Comparison of ENCODE assay signal across 8 mouse cellular contexts in the genomic region with DNA sequence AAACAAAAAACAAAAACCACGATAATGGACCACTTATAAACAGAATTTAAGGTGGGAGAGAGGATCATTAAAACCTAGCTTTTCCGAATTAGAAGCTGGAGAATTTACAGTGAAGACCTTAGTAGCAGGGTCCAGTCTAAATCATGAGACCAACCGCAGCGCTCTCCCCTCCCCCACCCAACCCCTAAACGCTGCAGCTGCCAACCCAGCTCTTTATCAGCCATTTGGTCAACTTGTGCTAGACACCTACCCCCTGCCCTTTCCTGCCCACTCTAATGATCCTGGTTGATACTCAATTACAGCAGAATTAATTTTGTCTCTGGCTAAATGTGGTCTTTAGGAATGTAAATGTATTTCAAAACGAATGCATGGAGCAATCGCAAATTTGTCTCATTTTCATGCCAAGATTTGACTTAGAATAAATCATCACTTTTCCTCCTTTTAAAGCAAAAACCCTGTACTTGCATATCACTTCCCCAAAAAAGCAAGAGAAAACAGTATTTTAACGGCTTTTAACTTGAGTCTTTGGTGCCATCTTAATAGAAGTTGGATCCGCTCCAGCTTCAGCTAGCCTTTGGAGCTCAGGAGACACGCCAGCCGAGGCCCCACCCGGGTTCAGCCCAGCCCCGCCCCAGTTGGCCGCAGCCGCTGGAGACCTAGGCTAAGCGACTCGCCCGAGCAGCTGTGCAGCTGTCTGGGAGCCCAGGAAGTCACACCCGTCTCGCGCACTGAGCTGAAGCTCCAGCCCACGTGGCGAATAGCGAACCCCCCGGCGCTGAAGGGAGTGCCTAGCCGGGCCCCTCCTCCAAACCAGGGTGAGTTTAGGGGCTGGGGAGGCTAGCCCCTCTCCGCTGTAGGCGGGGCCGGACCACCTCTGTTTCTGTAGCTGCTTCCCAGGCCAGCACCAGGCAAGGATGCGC. TPM values are rescaled to one million over a fixed set of nuclear protein-coding genes. Genes with fewer than 3 reads are reported as not detected.
DNase-seq lines count a peak whose midpoint lies in the region; ATAC-seq lines count a peak whose summit lies in the region.

No protein-coding gene starts in this region.

- H3K9ac ChIP-seq in intestine, embryonic 16.5 days (ENCODE audit: low read depth, low read length) = peak overlapping the region; percentile 71
- peak overlapping the region; percentile 79 for H3K9ac ChIP-seq in limb, embryonic 12.5 days (replicated peaks)
- H3K9ac ChIP-seq in midbrain, embryonic 13.5 days (replicated peaks) = peak overlapping the region; percentile 75

- H3K9me3 ChIP-seq in embryonic facial prominence, embryonic 10.5 days = no peaks in the 10 kb centered on the region
- no peaks in the 10 kb centered on the region for H3K9me3 ChIP-seq in intestine, embryonic 16.5 days (ENCODE audit: control insufficient read depth, low read length)
- H3K9me3 ChIP-seq in limb, embryonic 12.5 days = no peaks in the 10 kb centered on the region
- H3K9me3 ChIP-seq in midbrain, embryonic 13.5 days = no peaks in the 10 kb centered on the region

- no peaks in the 10 kb centered on the region for H3K27me3 ChIP-seq in embryonic facial prominence, embryonic 10.5 days (replicated peaks; ENCODE audit: low read depth, poor library complexity, severe bottlenecking)
- H3K27me3 ChIP-seq in intestine, embryonic 16.5 days (replicated peaks; ENCODE audit: control insufficient read depth, insufficient read depth, low read length) = 0 out of 2 replicates have a peak, but pooled peaks cover 7% of the 10 kb centered on the region
- H3K27me3 ChIP-seq in limb, embryonic 12.5 days = no peaks in the 10 kb centered on the region
- peaks cover 9% of the 10 kb centered on the region for H3K27me3 ChIP-seq in midbrain, embryonic 13.5 days

- 2% methylated on average over 31 of the region's 31 CpGs for WGBS in embryonic facial prominence, embryonic 10.5 days
- WGBS in intestine, embryonic 16.5 days = 3% methylated on average over 31 of the region's 31 CpGs
- WGBS in limb, embryonic 12.5 days = 1% methylated on average over 31 of the region's 31 CpGs
- 1% methylated on average over 29 of the region's 31 CpGs for WGBS in midbrain, embryonic 13.5 days

- DNase-seq in layer of hippocampus, adult 11-12 months (ENCODE audit: low spot score) = peak; percentile 33
- no peak for DNase-seq in layer of hippocampus, adult 9-10 months (ENCODE audit: low spot score)
- peak; percentile 85 for DNase-seq in embryonic facial prominence, embryonic 10.5 days (ENCODE audit: low spot score)
- DNase-seq in gastrocnemius, postnatal 4 days (ENCODE audit: low spot score in 2 of 2) = peak; percentile 82 to 91
- peak; percentile 7 for DNase-seq in spleen, adult 12 weeks (ENCODE audit: low spot score)

- H3K27ac ChIP-seq in embryonic facial prominence, embryonic 10.5 days (replicated peaks) = peak overlapping the region; percentile 96
- peak overlapping the region; percentile 85 for H3K27ac ChIP-seq in intestine, embryonic 16.5 days (ENCODE audit: low read length)
- peak overlapping the region; percentile 96 for H3K27ac ChIP-seq in limb, embryonic 12.5 days
- H3K27ac ChIP-seq in midbrain, embryonic 13.5 days = peak overlapping the region; percentile 72

- peaks cover 16% of the 10 kb centered on the region for H3K36me3 ChIP-seq in embryonic facial prominence, embryonic 10.5 days (replicated peaks)
- H3K36me3 ChIP-seq in intestine, embryonic 16.5 days (ENCODE audit: control insufficient read depth, insufficient read depth, low read length) = no peaks in the 10 kb centered on the region
- H3K36me3 ChIP-seq in limb, embryonic 12.5 days = no peaks in the 10 kb centered on the region
- no peaks in the 10 kb centered on the region for H3K36me3 ChIP-seq in midbrain, embryonic 13.5 days

- peaks cover 36% of the 10 kb centered on the region for H3K4me1 ChIP-seq in embryonic facial prominence, embryonic 10.5 days
- H3K4me1 ChIP-seq in intestine, embryonic 16.5 days (ENCODE audit: control insufficient read depth, insufficient read depth, low read length) = peaks cover 19% of the 10 kb centered on the region
- H3K4me1 ChIP-seq in limb, embryonic 12.5 days (replicated peaks) = peaks cover 26% of the 10 kb centered on the region
- peaks cover 21% of the 10 kb centered on the region for H3K4me1 ChIP-seq in midbrain, embryonic 13.5 days (replicated peaks)

- H3K4me2 ChIP-seq in intestine, embryonic 16.5 days (ENCODE audit: low read depth, low read length) = peak overlapping the region; percentile 91
- peak overlapping the region; percentile 85 for H3K4me2 ChIP-seq in limb, embryonic 12.5 days
- H3K4me2 ChIP-seq in midbrain, embryonic 13.5 days (replicated peaks) = peak overlapping the region; percentile 96

- peak; percentile 88 for ATAC-seq in intestine, embryonic 16.5 days
- peak; percentile 44; the same call in 1 of the 2 replicates for ATAC-seq in limb, embryonic 12.5 days (ENCODE audit: insufficient number of reproducible peaks, insufficient read depth, low FRiP score, low TSS enrichment, low read depth)
- ATAC-seq in midbrain, embryonic 13.5 days = peak; percentile 51

- H3K4me3 ChIP-seq in embryonic facial prominence, embryonic 10.5 days = peak overlapping the region; percentile 80
- peak overlapping the region; percentile 70 for H3K4me3 ChIP-seq in intestine, embryonic 16.5 days (ENCODE audit: low read length)
- peak overlapping the region; percentile 75 for H3K4me3 ChIP-seq in limb, embryonic 12.5 days (replicated peaks)
- H3K4me3 ChIP-seq in midbrain, embryonic 13.5 days (replicated peaks) = peak overlapping the region; percentile 69

RNA-seq across cellular contexts. Expression of a gene that starts 3.3 kb away (rescaled TPM):
- polyA plus RNA-seq in embryonic facial prominence, embryonic 10.5 days (2016; fragmentation: Nextera tagmentation; extraction: Ambion mirVana) = 62.9 and 69.5 TPM in 2 replicates
- 100 to 1,000 TPM; 184 to 219 TPM for total RNA-seq in gastrocnemius, postnatal 4 days (2021)
- polyA plus RNA-seq in intestine, embryonic 16.5 days (2015; fragmentation: Nextera tagmentation; extraction: Ambion mirVana) = 13.3 and 15.6 TPM in 2 replicates
- polyA plus RNA-seq in limb, embryonic 12.5 days (2016; fragmentation: Nextera tagmentation; extraction: Ambion mirVana) = 119 and 129 TPM in 2 replicates
- 42.9 and 51.6 TPM in 2 replicates for polyA plus RNA-seq in midbrain, embryonic 13.5 days (2015; fragmentation: Nextera tagmentation; extraction: Ambion mirVana)
